Mouse (Mus musculus) hindbrain, embryonic 10.5 days (tissue): Measurements from ENCODE around the gene Angpt4. TPM values are rescaled to one million over a fixed set of nuclear protein-coding genes. Genes with fewer than 3 reads are reported as not detected.

Experiments used
- DNase-seq: peaks from one replicate; pipeline ENCODE4 v3.0.0-alpha.2; 2017; ENCODE audit warnings: low spot score
- H3K27ac ChIP-seq: fragments of 300-500 bp; sonication (generic); 2 replicates; pipeline ENCODE4 v1.5.1; 2016; ENCODE audit warnings: mild to moderate bottlenecking, moderate library complexity
- H3K27me3 ChIP-seq: fragments of 300-500 bp; sonication (generic); 2 replicates; pipeline ENCODE4 v1.6.1; 2016; ENCODE audit warnings: mild to moderate bottlenecking; ENCODE audit not compliant: poor library complexity, insufficient read depth, severe bottlenecking
- H3K36me3 ChIP-seq: fragments of 300-500 bp; sonication (generic); 2 replicates; pipeline ENCODE4 v1.6.1; 2016; ENCODE audit warnings: mild to moderate bottlenecking, moderate library complexity
- H3K4me1 ChIP-seq: fragments of 300-500 bp; sonication (generic); replicated peaks from 2 replicates; pipeline ENCODE4 v1.6.1; 2016; ENCODE audit warnings: mild to moderate bottlenecking
- H3K4me3 ChIP-seq: fragments of 300-500 bp; sonication (generic); 2 replicates; pipeline ENCODE4 v1.5.1; 2016; ENCODE audit warnings: mild to moderate bottlenecking, moderate library complexity
- H3K9me3 ChIP-seq: fragments of 300-500 bp; sonication (generic); 2 replicates; pipeline ENCODE4 v1.6.1; 2016; ENCODE audit warnings: mild to moderate bottlenecking, moderate library complexity
- WGBS: fragments of 180-500 bp; shearing (Covaris S2); methylation state at CpG from one replicate; pipeline ENCODE4 v1.1.7; 2016; 5-methylcytosine and 5-hydroxymethylcytosine counted together
- microRNA counts: library from miRNA; unstranded; fragments of <30 nt; microRNA quantifications from one replicate; lab custom pipeline; 2017
- polyA plus RNA-seq: library from polyadenylated mRNA; unstranded; fragments of >200 nt; fragmentation: Nextera tagmentation; extraction: Ambion mirVana; gene quantifications from 2 replicates; pipeline ENCODE4 v1.2.1, GENCODE M21; 2016

Gene Angpt4
- polyA plus RNA-seq, 1 experiment from 2014 or later: 0.22 TPM

DNA sequence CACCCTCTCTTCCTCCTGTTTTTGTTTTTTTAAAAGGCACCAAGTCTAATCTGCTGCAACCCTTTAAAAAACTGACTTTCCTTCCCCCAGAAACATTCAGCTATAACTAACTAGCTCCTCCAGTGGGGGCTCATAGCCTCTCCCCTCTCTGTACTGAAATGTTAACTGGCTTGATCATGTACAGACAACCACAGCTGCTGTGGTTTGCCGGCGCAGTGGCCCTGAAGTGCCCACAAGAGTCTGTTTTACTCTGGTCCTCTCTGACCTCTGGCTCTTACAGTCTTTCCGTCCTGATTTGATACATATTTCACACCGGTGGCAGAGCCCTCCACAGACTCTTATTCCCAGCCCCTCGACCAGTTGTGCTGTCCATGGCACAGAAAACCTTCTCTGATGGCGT, 70.3 kb downstream of the Angpt4 start:
- WGBS: 82% methylated on average over 6 of the region's 6 CpGs
- Histone ChIP-seq H3K4me1 (peaks cover 49% of the 10 kb centered on the region), H3K27ac (no peak overlapping the region), H3K9me3 (no peaks in the 10 kb centered on the region), H3K36me3 (peaks cover 17% of the 10 kb centered on the region), H3K4me3 (no peak overlapping the region), H3K27me3 (no peaks in the 10 kb centered on the region; the same call in 1 of the 2 replicates)
- DNase-seq: no peak

DNA sequence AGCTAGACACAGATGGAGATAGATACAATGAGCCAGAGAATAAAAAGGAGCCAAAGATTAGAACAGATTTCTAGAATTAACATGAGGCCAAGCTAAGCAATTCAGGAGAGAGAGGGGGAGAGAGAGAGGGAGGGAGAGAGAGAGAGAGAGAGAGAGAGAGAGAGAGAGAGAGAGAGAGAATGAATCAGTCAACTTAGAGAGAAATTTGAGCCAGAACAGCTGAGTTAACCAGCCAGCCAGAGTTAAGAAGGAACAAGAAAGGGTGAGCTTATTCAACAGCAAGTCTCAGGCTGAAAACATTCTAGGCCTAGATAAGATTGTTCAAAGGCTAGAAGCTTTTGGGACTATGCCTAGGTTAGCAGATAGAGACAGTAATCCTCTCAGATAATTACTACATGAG, 71.5 kb downstream of the Angpt4 start:
- Histone ChIP-seq H3K27me3 (no peaks in the 10 kb centered on the region; the same call in 1 of the 2 replicates), H3K4me3 (no peak overlapping the region), H3K9me3 (no peaks in the 10 kb centered on the region), H3K36me3 (peaks cover 5% of the 10 kb centered on the region; the same call in 1 of the 2 replicates), H3K4me1 (peaks cover 37% of the 10 kb centered on the region), H3K27ac (no peak overlapping the region)
- no peak for DNase-seq

GRCm38 (mm10) chr2:151984019-151984418, 73.0 kb downstream of the Angpt4 start:
- H3K4me3 ChIP-seq: no peak overlapping the region
- H3K27me3 ChIP-seq: no peaks in the 10 kb centered on the region; the same call in 1 of the 2 replicates
- no peak for DNase-seq
- H3K27ac ChIP-seq: peak overlapping the region; percentile 9; the same call in 1 of the 2 replicates
- no peaks in the 10 kb centered on the region for H3K36me3 ChIP-seq
- WGBS: 76% methylated on average over 9 of the region's 9 CpGs
- H3K4me1 ChIP-seq: peaks cover 22% of the 10 kb centered on the region
- H3K9me3 ChIP-seq: no peaks in the 10 kb centered on the region

GRCm38 (mm10) chr2:151985426-151986172, 74.6 kb downstream of the Angpt4 start:
- Histone ChIP-seq H3K4me3 (no peak overlapping the region), H3K9me3 (no peaks in the 10 kb centered on the region), H3K27ac (no peak overlapping the region), H3K4me1 (peaks cover 11% of the 10 kb centered on the region), H3K27me3 (no peaks in the 10 kb centered on the region; the same call in 1 of the 2 replicates), H3K36me3 (no peaks in the 10 kb centered on the region)
- no peak for DNase-seq
- WGBS: 70% methylated on average over 7 of the region's 7 CpGs

GRCm38 (mm10) chr2:151986958-151987357, 75.9 kb downstream of the Angpt4 start:
- H3K4me3 ChIP-seq: no peak overlapping the region
- no peaks in the 10 kb centered on the region; the same call in 1 of the 2 replicates for H3K27me3 ChIP-seq
- 85% methylated on average over 8 of the region's 8 CpGs for WGBS
- H3K9me3 ChIP-seq: no peaks in the 10 kb centered on the region
- DNase-seq: no peak
- no peak overlapping the region for H3K27ac ChIP-seq
- H3K4me1 ChIP-seq: peaks cover 22% of the 10 kb centered on the region
- no peaks in the 10 kb centered on the region for H3K36me3 ChIP-seq

DNA sequence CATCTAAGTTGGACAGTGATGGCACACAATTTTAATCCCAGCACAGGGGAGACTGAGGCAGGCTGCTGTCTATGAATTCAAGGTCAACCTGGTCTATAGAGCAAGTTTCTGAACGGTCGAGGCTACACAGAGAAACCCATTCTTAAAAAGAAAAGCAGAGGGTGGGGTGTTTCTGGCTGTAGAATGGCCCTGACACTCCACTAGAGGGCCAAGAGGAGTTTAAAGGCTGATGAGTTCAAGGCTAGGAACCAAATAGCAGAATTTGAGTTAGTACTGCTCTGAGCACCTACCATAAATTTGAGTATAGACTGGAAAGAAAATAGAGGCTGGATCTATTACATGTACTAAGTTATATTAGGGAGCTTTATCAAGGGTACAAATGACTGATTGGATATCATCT, 78.0 kb downstream of the Angpt4 start:
- no peak overlapping the region for H3K27ac ChIP-seq
- H3K4me3 ChIP-seq: no peak overlapping the region
- peaks cover 11% of the 10 kb centered on the region for H3K27me3 ChIP-seq
- H3K4me1 ChIP-seq: peaks cover 35% of the 10 kb centered on the region
- no peaks in the 10 kb centered on the region for H3K9me3 ChIP-seq
- DNase-seq: no peak
- H3K36me3 ChIP-seq: no peaks in the 10 kb centered on the region
- WGBS: 68% methylated on average over 2 of the region's 2 CpGs

DNA sequence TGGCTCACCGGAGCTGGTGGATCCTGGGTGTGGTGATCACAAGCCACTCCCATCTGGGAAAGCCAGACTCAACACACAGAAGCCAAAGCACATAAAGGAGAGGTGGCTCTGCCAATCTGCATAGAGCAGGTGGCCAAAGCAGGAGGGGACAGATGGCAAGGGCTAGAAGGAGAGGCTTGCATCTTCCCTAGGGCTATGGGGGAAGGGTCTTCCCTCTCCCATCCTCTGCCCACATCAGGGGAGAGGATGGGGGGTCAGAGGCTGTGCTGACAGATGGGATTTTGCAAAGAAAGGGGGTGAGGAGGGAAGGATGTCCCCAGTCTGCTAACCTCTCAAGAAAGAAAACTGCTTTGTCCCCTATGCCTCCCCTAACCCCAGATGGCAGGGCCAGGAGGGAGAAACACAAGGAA, 80.0 kb downstream of the Angpt4 start:
- WGBS: 20% methylated on average over 1 of the region's 1 CpGs
- Histone ChIP-seq H3K27ac (peak overlapping the region; percentile 77), H3K4me3 (no peak overlapping the region), H3K36me3 (no peaks in the 10 kb centered on the region), H3K9me3 (no peaks in the 10 kb centered on the region), H3K4me1 (peaks cover 44% of the 10 kb centered on the region), H3K27me3 (peaks cover 30% of the 10 kb centered on the region)
- peak; percentile 66 for DNase-seq

GRCm38 (mm10) chr2:151991446-151991845, 80.4 kb downstream of the Angpt4 start:
- WGBS: 35% methylated on average over 5 of the region's 5 CpGs
- H3K4me3 ChIP-seq: no peak overlapping the region
- peaks cover 34% of the 10 kb centered on the region for H3K27me3 ChIP-seq
- no peaks in the 10 kb centered on the region for H3K36me3 ChIP-seq
- no peak for DNase-seq
- H3K9me3 ChIP-seq: no peaks in the 10 kb centered on the region
- peak overlapping the region; percentile 77 for H3K27ac ChIP-seq
- peaks cover 44% of the 10 kb centered on the region for H3K4me1 ChIP-seq

- DNase-seq: peak; percentile 80
- Histone ChIP-seq H3K4me1 (peaks cover 49% of the 10 kb centered on the region), H3K4me3 (peak overlapping the region; percentile 22), H3K36me3 (no peaks in the 10 kb centered on the region), H3K27me3 (peaks cover 65% of the 10 kb centered on the region), H3K27ac (peak overlapping the region; percentile 54), H3K9me3 (no peaks in the 10 kb centered on the region)
- WGBS: 6% methylated on average over 22 of the region's 22 CpGs
Observed at GRCm38 (mm10) chr2:151994350-151995122, 83.5 kb downstream of the Angpt4 start.

MicroRNA genes within 50 kb of the gene (microRNA counts, 519-probe panel; counts per million panel counts)
- microRNA mmu-miR-1953 (lab: Ali Mortazavi, UCI): 1,255 counts per million, percentile 77 among the panel's probes with 10 or more counts

Other genes with a start within 250 kb of the Angpt4 start
- gene Rad21l, start 242.7 kb upstream of the Angpt4 start, polyA plus RNA-seq: not detected in 2 replicates
- gene Tmem74b, start 209.2 kb upstream of the Angpt4 start, polyA plus RNA-seq: 3.2 and 4.5 TPM in 2 replicates
- gene Psmf1, start 167.0 kb upstream of the Angpt4 start, polyA plus RNA-seq: 51.0 and 53.2 TPM in 2 replicates
- 0.77 and 1.3 TPM in 2 replicates for gene Rspo4, start 68.3 kb upstream of the Angpt4 start, polyA plus RNA-seq
- gene Fam110a, start 69.0 kb downstream of the Angpt4 start, polyA plus RNA-seq: 99.4 and 149 TPM in 2 replicates
- gene Slc52a3, start 85.3 kb downstream of the Angpt4 start, polyA plus RNA-seq: 0.90 and 1.3 TPM in 2 replicates
- 5.5 and 19.0 TPM in 2 replicates for gene Scrt2, start 170.3 kb downstream of the Angpt4 start, polyA plus RNA-seq
- 15.6 and 18.7 TPM in 2 replicates for gene Srxn1, start 194.3 kb downstream of the Angpt4 start, polyA plus RNA-seq
- 5.2 and 7.6 TPM in 2 replicates for gene Tcf15, start 232.4 kb downstream of the Angpt4 start, polyA plus RNA-seq